Mouse (Mus musculus): ENCODE data around the gene Bloc1s2. TPM values are rescaled to one million over a fixed set of nuclear protein-coding genes. Genes with fewer than 3 reads are reported as not detected.
A peak's percentile ranks its signal among the peaks of the same experiment; 100 is the strongest.

The Bloc1s2 gene
- total RNA-seq (2012; rRNA removed) (115 and 117 TPM in 2 replicates), total RNA-seq (2014; rRNA removed) (92.4 and 107 TPM in 2 replicates), polyA plus RNA-seq (2012; ENCODE audit: insufficient read length, low read depth) (96.3 and 101 TPM in 2 replicates)

DNA sequence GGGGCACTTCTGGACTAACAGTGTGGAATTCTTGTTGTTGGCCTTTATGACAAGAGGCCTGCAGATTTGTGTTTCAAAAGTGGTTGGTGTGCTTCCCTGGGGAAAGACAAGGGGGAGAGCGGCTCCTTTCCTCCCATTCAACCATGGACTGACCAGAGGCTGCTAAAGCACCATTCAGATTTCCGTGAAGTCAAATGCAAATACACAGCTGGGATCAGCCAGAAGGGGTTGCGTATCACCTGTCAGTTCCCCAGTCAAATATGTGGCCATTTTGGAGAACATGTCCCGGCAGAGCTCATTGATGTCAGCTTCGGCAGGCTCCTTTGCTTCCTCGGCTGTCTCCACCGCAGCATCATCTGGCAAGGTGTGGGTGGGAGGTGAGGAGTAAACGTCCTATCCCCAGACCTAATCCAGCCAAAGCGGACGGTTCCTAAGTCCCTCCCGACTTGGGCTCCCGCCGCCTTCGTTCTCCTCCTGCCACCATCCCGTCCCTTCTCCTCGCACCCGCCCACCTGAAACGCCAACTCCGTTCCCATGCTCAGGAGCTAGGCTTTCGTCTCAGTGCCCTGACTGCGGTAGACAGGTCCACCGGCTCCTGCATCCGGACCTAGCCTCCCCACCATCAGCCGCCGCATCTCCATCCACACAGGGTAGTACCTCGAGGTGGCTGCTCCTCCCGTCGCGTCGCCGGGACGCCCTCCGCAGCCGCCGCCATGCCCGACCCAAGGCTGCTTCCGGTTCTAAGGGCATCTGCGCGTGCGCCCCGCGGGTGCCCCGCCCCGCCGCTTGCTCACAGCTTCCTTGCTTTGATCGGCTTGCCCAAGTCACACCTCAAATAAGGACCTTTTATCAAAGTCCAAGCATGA lies at the start of gene Bloc1s2:
Bloc1s2 (minus strand) TSS at position 745 of the 866 bp plus-strand sequence.
- Histone ChIP-seq H3K4me2 (ENCODE audit: insufficient read depth, low read depth, poor library complexity, severe bottlenecking) (peak within 1 kb of the TSS; percentile 97), H3K79me2 (replicated peaks; ENCODE audit: control insufficient read depth, extremely low read depth, insufficient read depth, poor library complexity, severe bottlenecking) (peaks cover 19% of the 10 kb centered on the region), H3K4me3 (replicated peaks in 1 of 3; ENCODE audit: low read depth in 2 of 3, low read length in 2 of 3, poor library complexity in 1 of 3) (peak within 1 kb of the TSS; percentile 75 to 85 (median 84)), H3K36me3 (replicated peaks in 1 of 2; ENCODE audit: control insufficient read depth in 1 of 2, insufficient read depth in 1 of 2, low read length in 1 of 2) (peaks cover 30 to 38% of the 10 kb centered on the region in 2 experiments), H3K27ac (ENCODE audit: insufficient read depth, low read depth) (peak within 1 kb of the TSS; percentile 84), H3K9me3 (replicated peaks; ENCODE audit: low read length) (no peaks in the 10 kb centered on the region), H3K27me3 (replicated peaks) (no peaks in the 10 kb centered on the region), H3K9ac (ENCODE audit: insufficient read depth, low read depth) (peak within 1 kb of the TSS; percentile 77), H3K4me1 (ENCODE audit: control insufficient read depth in 1 of 2, insufficient read depth in 2 of 2) (peaks cover 7 to 24% of the 10 kb centered on the region in 2 experiments; a peak in 3 of 4 replicates)
- dilution Hi-C loops (cut with MboI; ENCODE audit: extremely low pct_ligation_motif_present, extremely low pct_unique_long_range_greater_than_20kb, low sequenced_read_pairs) (no loop called here), in situ Hi-C loops (cut with MboI; ENCODE audit: low pct_ligation_motif_present, low pct_unique_long_range_greater_than_20kb, low sequenced_read_pairs) (no loop called here)
- peak; percentile 94 for TF ChIP-seq ELF1 (IDR thresholded peaks at IDR 0.05; ENCODE audit: low read depth, low read length)
- peak; percentile 55; the same call in 1 of the 2 replicates for TF ChIP-seq TBP (conservative IDR thresholded peaks at IDR 0.05; ENCODE audit: low read depth, low read length)
- peak; percentile 80 for TF ChIP-seq TCF12 (IDR thresholded peaks at IDR 0.05; ENCODE audit: low read depth, low read length)
- no peak for TF ChIP-seq USF2 (conservative IDR thresholded peaks at IDR 0.05; ENCODE audit: low read depth, low read length)
- no peak for TF ChIP-seq E2F4 (IDR thresholded peaks at IDR 0.05; ENCODE audit: insufficient replicate concordance, low read depth, low read length)
- peak; percentile 68; the same call in 1 of the 2 replicates for TF ChIP-seq ZMIZ1 (IDR thresholded peaks at IDR 0.05; ENCODE audit: low read depth, low read length)
- TF ChIP-seq EP300 (IDR thresholded peaks at IDR 0.05; ENCODE audit: low read length): no peak
- TF ChIP-seq POLR2AphosphoS2 (IDR thresholded peaks at IDR 0.05; ENCODE audit: low read depth, low read length): peak; percentile 71; the same call in 1 of the 2 replicates
- peak; percentile 56; the same call in 1 of the 2 replicates for TF ChIP-seq MAX (IDR thresholded peaks at IDR 0.05; ENCODE audit: low read length)
- 0 out of 2 replicates have a peak, but pooled peaks have one; percentile 38 for TF ChIP-seq IRF4 (IDR thresholded peaks at IDR 0.05; ENCODE audit: low read depth, low read length)
- 0 out of 2 replicates have a peak, but pooled peaks have one; percentile 39 for TF ChIP-seq BHLHE40 (IDR thresholded peaks at IDR 0.05; ENCODE audit: low read depth, low read length)
- peak; percentile 85 for TF ChIP-seq NELFE (IDR thresholded peaks at IDR 0.05; ENCODE audit: low read depth, low read length)
- peak; percentile 75 for TF ChIP-seq SIN3A (IDR thresholded peaks at IDR 0.05; ENCODE audit: low read length)
- no peak for TF ChIP-seq KAT2A (IDR thresholded peaks at IDR 0.05; ENCODE audit: insufficient replicate concordance, low read length)
- TF ChIP-seq NRF1 (IDR thresholded peaks at IDR 0.05; ENCODE audit: low read depth, low read length): peak; percentile 87
- no peak for TF ChIP-seq USF1 (IDR thresholded peaks at IDR 0.05; ENCODE audit: low read depth, low read length)
- peak; percentile 87 for TF ChIP-seq MXI1 (IDR thresholded peaks at IDR 0.05; ENCODE audit: low read depth, low read length)
- no peak for TF ChIP-seq ZC3H11A (IDR thresholded peaks at IDR 0.05; ENCODE audit: low read depth, low read length)
- peak; percentile 71 for TF ChIP-seq HCFC1 (IDR thresholded peaks at IDR 0.05; ENCODE audit: low read depth, low read length)
- TF ChIP-seq MAZ (IDR thresholded peaks at IDR 0.05; ENCODE audit: low read depth, low read length): peak; percentile 62; the same call in 1 of the 2 replicates
- TF ChIP-seq ETS1 (conservative IDR thresholded peaks at IDR 0.05; ENCODE audit: low read depth, low read length): peak; percentile 33
- TF ChIP-seq POLR2A (IDR thresholded peaks at IDR 0.05; ENCODE audit: low read depth, low read length): peak; percentile 83
- TF ChIP-seq SMC3 (IDR thresholded peaks at IDR 0.05; ENCODE audit: low read depth, low read length): no peak
- peak; percentile 78 for DNase-seq (ENCODE audit: extremely low read depth)
